Mouse (Mus musculus) liver, adult 2 months (tissue): Measurements from ENCODE around the gene Kcnc1.

ENCODE experiments used
- CTCF ChIP-seq: fragments of 200-500 bp; IDR thresholded peaks from 2 replicates; pipeline ENCODE4 v1.5.1; 2011; ENCODE audit warnings: low read depth, low read length, control low read depth
- POLR2A ChIP-seq: fragments of 200-500 bp; IDR thresholded peaks from 2 replicates; pipeline ENCODE4 v1.6.1; 2011; ENCODE audit warnings: low read length, control low read depth; ENCODE audit not compliant: insufficient read depth; ENCODE audit errors: extremely low read depth

- TF ChIP-seq POLR2A (no peak), CTCF (no peak)
Observed at GRCm38 (mm10) chr7:46364154-46364553, 32.1 kb upstream of the Kcnc1 start.
